Mouse (Mus musculus) MEL-GATA-1-ER (cell line): Measurements from ENCODE around the gene Arl3.
A peak's percentile ranks its signal among the peaks of the same experiment; 100 is the strongest.

Source experiments
- DNase-seq: peaks from one replicate; pipeline ENCODE4 v3.0.0-alpha.2; 2012; ENCODE audit warnings: low read depth; ENCODE audit errors: extremely low read depth

Arl3 gene

DNA sequence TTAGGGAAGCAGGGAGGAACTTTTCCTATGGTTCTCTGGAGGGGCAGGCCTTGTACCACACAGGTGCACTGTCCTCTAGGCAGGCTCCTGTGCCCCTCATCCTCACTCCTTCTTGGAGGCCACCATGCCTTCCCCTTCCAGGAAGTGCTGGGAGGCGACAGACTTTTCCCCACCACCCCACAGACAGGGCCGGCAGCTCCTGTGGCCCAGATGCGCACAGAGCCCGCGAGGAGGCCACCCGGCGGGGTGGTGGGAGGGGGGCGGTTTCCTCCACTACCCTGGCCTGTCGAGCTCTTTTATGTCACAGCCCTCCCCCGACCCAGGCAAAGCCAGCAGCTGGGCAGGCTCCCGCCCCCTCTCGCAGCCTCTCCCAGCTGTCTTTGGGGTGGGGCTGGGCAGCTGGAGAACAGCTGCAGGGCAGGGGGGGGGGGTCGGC is 54.6 kb downstream of the Arl3 start:
- DNase-seq = no peak

DNA sequence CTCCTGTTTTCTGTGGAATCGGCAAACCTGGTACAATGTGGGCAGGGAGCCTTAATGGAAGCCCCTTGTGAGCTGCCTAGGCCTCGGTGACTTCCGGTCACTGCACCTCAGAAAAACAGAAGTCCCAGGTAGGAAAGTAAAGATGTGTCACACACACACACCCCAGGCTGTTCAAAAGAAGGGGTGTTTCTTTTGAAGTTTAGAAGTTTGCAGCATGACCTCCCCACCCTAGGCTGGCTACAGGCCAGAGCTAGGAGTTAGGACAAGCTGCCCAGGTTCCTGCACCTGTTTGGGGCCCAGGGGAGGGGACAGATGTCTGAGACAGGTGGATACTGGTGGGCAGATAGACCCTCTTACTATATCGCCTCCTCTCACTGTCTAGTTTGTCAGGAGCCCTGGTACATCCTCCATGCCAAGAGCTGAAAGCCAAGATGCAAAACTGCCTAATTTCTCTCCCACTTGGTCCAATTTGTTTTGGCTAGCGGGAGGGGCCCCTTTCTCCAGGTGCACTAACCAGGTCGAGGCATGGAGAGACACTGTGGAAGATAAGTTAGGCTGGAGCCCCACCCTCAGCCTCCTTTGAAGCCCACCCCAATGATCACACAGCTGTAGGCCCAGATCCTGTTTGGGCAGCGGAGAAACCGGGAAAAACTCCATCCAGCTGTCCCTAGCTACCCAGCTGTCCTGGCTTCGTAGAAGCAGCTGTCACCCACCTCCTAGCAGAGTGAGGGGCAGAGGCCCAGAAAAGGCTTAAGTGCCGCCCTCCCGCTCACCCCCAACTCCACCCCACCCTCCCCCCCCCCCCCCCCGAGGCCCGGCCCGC is 55.3 kb downstream of the Arl3 start:
- DNase-seq = no peak

DNA sequence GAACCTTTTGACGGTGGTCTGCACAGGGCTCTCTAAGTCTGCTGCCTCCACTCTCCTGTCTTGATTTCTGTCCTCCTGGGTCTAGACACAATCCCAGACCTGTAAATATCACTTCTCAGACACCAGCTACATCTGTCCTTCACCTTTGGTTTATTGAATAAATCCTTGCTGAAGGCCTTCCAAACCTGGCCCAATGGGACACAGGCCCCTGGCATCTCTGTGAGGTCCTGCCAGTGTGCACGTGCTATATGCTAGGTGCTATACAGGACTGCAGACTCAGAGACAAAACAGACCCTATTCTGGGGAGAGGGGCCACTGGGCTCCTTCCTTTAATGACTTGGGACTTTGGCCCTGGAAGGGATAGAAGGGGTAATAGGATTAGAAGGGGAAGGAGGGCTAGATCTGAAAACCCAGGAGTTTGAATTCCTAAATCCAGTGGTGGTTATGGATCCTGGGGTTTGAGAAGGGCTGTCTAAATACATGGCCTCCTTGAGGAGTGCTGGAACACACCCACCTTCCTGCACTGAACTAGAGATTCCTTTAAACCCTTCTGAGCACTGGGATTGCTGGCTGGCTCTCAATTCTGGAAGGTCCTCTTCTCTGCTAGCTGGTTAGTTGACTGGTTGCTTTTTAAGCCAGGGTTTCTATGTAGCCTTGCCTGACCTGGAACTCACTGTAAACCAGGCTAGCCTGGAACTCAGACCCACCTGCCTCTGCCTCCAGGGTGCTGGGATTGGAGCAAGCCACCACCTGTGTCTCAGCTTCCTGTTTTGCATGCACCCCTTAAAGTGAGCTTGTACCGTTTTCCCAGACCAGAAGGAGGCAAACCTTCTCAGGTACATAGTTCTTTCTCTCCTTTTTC is 56.1 kb downstream of the Arl3 start:
- no peak for DNase-seq

DNA sequence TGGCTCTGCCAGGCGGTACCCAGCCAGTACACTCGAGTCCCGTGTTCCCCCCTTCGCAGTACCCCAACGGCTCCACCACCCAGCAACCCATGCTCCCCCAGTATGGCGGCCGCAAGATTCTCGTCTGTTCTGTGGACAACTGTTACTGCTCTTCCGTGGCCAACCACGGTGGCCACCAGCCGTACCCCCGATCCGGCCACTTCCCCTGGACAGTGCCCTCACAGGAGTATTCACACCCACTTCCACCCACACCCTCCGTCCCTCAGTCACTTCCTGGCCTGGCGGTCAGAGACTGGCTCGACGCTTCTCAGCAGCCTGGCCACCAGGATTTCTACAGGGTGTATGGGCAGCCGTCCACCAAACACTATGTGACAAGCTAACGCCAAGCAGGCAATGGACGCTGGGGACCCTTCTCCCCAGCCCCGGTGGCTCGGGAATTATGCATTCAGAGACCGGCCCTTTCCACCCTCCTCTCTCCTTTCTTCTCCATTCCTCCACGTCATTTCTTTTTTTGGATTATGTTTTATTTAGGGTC is 57.6 kb downstream of the Arl3 start:
- no peak for DNase-seq

DNA sequence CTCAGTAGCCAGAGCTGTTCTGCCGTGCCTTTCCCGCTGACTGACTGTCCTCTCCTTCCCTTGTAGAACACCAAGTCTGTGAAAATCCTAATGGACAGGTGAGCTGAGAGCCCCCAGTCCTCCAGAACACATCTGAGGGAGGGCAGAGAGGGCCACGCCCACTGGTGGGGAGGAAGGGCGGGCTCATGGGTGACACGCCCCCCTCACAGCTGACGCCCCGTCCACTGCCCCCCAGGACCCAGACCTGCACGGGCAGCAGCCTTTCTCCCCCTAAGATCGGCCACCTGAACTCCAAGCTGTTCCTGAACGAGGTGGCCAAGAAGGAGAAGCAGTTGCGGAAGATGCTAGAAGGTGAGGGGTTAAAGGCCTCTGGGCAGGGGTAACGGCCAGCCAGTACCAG is 58.6 kb downstream of the Arl3 start:
- no peak for DNase-seq

DNA sequence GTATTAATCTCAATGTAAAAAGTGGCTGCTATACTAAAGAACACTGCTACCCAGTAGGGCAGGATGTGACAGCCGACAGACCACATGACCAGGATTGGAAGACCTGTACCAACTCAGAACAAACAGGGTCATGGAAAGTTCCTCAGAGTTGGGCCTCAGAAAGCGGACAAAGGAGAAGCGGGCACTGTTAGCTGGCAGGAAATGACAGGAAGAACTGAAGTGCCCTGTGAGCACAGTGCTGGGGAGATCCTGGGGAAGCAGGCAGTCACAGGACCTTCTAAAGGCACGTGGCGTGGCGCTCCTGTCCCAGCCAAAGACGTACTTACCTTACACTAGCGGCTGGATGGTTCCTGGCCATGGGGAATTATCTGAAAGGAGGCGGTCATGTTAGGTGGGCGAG is 61.7 kb downstream of the Arl3 start:
- no peak for DNase-seq

DNA sequence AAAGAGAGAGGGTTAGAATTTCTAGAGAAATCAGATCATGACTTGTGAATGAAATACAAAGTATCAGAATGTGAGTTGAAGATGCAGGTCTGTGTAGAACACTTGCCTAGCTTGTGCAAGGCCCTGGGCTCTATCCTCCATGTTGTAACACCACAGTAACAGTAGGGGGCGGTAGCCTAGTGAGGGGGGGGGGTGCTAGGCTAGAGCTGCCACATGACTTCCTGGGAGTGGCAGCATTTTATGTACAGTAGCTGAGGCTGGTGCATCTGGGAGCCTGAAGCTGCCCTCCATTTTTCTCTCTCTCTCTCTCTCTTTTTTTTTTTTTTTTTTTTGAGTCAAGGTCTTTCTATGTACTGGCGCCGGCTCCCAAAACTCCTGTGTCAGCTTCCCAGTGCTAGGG is 62.2 kb downstream of the Arl3 start:
- DNase-seq = no peak

DNA sequence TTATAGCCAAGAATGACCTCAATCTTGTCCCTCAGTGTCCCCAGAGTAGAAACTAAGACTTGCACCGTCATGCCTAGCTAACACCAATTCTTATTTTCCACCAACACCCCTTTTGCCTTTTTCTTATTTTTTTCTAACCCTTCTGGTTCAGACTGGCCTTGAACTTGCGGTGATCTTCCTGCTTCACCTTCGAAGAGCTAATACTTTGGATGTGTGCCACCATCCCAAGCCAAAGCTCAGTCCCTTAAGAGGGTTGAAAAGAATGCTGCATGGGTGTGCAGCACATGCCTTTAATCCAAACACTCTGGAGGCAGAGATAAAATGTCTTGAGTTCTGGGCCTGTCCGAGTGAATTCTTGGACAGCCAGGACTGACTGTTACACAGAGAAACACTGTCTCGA is 62.6 kb downstream of the Arl3 start:
- DNase-seq = no peak

DNA sequence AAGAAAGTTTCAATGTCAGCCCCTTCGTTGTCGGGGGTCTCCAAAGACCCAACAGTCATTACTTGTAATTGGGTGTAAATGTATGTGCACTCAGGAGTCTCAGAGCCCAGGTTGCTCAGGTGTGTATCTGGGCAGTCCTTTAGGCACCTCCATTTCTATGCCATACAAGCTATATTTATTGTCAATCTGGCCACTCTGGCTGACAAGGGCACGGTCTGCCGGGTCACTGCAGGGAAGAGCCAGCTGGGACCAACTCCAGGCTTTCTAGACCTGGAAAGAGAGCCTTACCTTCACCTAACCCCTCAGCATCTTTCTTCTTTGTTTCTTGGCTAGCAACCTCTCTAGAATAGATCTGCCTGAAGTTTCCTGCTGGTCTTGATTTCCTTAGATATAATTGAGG is 63.3 kb downstream of the Arl3 start:
- DNase-seq = no peak

DNA sequence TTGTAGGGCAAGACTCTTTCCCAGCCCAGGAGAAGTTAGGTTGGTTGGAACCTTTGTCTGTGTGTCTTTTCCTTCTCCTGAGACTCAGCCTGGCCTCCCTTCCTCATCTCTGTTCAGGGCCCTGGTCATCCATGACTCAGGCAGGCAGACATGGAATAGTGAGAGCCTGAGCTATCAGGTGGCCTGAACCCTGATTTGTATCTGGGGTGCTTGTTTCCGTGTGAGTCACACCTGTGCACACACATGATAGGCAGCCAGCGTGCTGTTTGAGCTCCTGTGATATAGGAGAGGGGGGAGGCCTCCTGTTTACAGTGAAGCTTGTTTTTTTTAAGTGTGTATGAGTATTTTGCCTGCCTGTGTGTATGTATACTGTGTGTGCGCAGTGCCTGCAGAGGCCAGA is 63.8 kb downstream of the Arl3 start:
- DNase-seq = no peak

DNA sequence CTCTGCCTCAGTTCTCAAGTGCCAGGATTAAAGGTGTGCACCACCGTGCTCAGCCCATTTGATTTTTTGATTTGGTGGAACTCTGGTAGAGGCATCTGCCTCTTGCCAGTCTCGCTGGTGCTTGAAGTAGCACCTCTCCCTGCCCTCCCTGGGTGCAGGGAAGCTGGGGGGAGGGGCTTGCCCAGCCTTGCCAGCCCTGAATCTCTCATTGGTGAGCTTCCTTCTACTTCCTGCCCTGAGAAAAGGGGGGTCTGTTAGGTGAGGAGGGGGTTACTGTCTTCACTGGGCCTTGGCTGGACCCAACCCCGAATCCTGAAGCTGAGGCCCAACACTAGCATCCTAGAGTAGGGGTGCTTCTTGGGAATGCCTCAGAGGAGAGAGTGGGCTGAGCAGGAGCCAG is 64.3 kb downstream of the Arl3 start:
- DNase-seq = no peak

DNA sequence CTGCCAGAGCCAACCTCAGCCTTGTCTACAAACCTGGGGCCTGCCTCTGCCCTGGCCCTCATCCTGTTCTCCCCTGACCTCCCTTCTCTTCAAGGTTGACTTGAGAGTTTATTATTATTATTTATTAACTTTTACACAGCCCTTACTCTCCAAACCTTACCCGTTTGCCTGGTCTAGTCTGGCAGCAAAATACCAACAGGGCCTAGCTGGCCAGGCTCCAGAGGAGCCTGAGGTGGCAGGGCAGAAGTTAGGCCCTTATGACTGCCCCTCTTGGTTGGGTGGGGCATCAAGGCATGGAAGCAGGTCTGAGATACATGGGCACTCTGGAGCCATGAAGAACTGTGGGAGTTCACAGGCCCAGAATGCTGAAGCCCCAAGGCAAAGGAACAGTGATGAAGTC is 65.2 kb downstream of the Arl3 start:
- DNase-seq = no peak

DNA sequence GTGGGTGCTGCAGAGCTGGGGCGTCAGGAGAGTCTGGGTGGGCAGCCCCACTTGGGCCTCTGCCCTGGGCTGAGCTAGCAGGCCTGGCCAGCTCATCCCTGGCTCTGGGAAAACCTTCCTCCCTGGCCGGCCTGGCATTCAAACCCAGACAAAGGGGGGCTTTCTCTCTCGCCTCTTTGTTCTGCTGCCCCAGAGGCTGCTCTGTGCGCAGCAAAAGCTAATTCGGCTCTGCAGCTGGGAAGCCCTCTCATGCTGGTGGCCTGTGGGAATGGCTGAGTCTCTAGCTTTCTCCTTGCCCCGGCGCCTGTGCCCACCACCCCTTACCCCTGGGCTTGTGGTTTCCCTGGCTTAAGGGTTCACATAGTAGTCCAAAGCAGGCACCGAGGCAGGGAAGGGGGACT is 65.8 kb downstream of the Arl3 start:
- DNase-seq = no peak

DNA sequence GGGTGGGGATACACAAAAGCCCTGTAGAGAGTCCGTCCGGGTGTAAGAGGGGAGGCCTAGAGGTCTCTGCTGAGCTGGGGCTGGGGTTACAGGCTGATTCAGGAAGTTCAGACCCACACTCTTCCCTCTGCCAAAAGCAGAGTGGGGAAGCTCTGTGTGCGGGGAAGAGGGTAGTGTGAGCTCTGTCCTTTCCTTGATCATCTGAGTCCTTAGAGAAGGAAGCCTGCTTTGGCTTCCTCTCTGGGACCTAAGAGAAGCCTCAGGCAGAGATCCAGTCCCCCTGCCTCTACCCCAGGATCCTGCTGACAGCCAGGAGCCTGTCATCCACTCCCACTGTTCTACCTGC is 66.7 kb downstream of the Arl3 start:
- DNase-seq = no peak

DNA sequence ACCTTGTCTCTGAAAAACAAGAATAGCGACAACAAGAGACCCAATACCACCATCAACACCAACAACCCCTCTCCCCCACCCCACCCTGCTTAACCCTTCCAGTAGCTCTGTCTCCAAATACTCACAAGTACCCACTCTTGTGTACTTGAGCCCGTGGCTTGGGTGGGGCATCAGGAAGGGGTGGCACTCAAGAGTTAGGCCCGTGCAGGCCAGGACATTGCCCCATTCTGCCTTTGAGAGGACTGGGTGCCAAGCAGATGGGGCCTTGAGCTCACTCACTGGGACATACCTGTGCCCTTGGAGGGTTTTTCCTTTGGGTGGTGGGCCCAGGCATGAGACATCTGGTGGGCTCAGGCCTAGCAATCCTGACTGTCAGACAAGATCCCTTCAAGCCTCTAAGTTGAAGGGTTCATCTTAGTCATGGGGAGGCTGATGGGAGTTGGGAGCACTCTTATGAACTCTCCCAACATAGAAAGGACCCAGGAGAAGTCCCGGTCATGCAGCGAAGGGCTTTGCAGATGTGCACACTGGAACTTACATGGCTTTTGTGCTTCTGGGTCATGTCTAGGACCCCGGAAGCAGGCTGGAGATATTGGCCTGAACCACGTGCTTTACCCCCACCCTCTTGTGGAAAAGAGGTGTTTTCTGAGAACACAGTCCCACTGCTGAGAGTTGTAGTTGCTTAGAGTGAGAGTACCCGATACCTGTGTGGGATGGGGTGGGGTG is 67.2 kb downstream of the Arl3 start:
- no peak for DNase-seq

DNA sequence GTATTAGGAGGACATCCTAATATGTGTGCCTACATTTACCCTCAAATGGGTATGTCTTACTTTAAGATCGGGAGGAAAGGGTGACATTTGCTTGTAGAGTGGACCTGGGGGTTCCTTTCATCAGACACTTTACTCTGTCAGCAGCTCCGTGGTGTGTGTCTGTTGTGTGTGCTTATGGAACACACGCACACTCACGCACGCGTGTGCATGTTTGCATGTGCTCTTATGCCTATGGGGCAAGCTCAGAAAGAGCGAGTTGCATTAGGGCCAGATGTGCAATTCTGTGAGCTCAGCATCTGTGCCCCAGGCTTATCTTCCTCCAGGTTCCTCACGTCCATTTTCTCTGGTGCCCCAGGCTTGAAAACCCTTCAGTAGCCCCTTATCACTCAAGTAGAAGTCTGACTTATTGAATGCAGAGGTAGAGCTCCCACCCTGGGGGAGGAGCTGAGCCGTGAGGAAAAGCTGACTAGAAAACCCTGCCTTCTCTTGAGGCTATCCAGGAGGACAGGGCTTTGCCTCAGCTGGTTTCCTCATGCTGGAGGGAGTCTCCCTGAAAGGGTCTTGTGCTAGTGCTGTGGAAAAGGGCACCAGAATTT is 68.1 kb downstream of the Arl3 start:
- no peak for DNase-seq

DNA sequence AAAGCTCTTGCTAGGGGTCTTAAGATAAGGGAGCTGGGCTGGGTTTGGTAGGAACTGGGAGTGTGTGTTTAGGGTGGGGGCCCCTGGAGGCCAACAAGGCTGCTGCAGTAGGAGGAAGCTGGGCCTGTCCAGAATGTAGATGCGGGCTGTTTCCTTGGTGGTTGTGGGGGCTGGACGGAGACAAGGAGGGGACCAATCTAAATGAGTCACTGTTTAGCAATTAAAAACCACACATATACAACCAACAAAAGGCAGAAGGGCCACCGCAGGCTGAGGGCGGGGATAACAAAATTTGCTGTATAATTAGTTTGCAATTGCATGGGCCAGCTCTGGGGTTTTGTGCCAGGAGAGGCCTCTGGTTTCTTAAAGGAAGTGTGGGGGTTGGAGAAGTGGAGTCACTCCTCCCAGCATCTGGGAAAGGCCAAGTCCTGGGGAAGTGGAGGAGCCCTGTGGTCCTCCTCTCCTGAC is 68.9 kb downstream of the Arl3 start:
- no peak for DNase-seq

DNA sequence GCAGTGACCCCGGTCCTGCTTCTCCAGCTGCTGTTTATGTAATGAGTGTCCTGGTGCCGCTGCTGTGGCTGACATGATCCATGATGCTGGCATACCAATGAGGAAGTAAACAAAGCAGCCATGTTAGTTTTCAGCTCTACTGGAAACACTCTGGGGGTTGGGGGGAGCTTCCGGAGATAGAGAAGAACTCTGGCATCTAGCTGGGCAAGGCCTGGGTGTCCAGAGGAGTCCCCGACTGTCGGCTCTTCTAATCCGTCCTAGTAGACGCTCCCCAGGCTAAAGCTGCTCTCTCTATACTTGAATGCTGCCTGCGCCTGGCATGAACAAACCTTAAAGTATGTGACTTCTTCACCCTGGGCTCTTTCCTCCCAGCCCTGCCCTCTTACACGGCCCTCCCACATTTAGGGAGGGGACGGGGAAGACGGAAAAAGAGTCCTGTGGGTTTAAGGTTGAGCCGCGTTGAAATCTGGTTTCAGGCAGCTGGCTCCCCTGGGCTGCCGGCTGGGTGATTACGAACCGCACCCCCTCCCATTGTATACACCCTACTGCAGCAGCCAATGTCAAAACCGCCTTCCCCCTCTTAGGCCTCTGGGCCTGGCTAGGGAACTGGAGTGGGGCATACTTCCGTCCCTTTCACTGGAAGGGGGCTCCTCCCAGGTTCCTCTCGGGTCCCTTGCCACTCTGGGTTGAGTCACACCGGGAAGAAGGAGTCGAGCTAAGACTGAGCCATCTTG is 69.5 kb downstream of the Arl3 start:
- peak; percentile 95 for DNase-seq

DNA sequence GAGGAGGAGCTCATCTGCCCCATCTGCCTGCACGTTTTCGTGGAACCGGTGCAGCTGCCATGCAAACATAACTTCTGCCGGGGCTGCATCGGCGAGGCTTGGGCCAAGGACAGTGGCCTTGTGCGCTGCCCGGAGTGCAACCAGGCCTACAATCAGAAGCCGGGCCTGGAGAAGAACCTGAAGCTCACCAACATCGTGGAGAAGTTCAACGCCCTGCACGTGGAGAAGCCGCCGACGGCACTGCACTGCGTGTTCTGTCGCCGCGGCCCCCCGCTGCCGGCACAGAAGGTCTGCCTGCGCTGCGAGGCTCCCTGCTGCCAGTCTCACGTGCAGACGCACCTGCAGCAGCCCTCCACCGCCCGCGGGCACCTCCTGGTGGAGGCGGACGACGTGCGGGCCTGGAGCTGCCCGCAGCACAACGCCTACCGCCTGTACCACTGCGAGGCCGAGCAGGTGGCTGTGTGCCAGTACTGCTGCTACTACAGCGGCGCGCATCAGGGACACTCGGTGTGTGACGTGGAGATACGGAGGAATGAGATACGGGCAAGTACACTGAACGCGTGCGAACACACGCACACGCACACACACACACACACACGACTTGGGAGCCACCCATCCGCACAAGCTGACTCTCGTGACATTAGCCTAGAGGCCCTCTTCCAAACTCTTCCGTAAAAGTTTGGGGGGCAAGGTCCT is 70.4 kb downstream of the Arl3 start:
- peak; percentile 81 for DNase-seq

DNA sequence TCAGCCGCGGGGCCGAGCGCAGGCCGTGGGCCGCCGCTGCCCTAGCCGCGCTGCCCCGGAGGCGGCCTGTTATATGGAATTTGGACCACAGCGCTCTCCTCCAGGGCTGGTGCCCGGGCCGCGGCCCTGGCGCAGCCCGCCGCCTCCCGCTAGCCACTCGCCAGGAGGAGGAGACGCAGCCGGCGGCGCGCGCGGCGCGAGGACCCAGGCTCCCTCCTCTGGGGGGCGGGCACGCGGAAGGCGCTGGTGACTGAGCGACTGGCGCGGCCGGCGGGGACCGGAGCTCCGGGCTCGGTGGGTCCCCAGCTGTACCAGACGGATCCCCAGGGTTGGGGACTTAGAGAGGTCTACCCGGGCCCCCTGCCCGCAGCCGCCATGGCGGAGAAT is 70.9 kb downstream of the Arl3 start:
- DNase-seq = no peak
